8 mouse cellular contexts compared by ENCODE assay signal in the genomic region with DNA sequence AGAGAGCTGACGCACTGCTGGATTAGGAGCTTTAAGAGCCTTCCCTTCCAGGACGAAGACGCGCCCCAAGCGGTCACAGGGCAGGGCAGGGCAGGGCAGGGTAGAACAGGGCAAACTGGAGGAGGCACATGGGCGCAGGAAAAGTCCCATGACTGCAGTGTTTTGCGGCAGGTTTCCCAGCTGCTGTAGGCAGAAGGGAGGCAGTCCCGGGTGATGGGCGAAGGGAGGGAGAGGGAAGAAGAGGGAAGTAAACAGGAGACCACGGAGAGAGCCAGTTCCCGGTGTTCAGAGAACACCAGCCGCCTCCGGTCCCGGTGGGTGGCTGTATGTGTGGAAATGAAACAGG. TPM values are rescaled to one million over a fixed set of nuclear protein-coding genes. Genes with fewer than 3 reads are reported as not detected.
A peak's percentile ranks its signal among the peaks of the same experiment; 100 is the strongest.
DNase-seq lines count a peak whose midpoint lies in the region; ATAC-seq and TF ChIP-seq lines count a peak whose summit lies in the region.

No protein-coding gene starts in this region.

- H3K27ac ChIP-seq in lung, embryonic 15.5 days = no peak overlapping the region
- H3K27ac ChIP-seq in neural tube, embryonic 15.5 days (replicated peaks) = no peak overlapping the region

- H3K4me2 ChIP-seq in lung, embryonic 15.5 days = peak overlapping the region; percentile 94
- peak overlapping the region; percentile 96 for H3K4me2 ChIP-seq in neural tube, embryonic 15.5 days

- H3K4me3 ChIP-seq in G1E (ENCODE audit: low read depth, low read length) = peak overlapping the region; percentile 72
- H3K4me3 ChIP-seq in lung, embryonic 15.5 days = peak overlapping the region; percentile 38
- H3K4me3 ChIP-seq in neural tube, embryonic 15.5 days (replicated peaks) = peak overlapping the region; percentile 46

- H3K36me3 ChIP-seq in G1E (replicated peaks) = no peaks in the 10 kb centered on the region
- no peaks in the 10 kb centered on the region for H3K36me3 ChIP-seq in lung, embryonic 15.5 days
- H3K36me3 ChIP-seq in neural tube, embryonic 15.5 days = no peaks in the 10 kb centered on the region

- H3K9ac ChIP-seq in lung, embryonic 15.5 days = no peak overlapping the region
- peak overlapping the region; percentile 42; the same call in 1 of the 2 replicates for H3K9ac ChIP-seq in neural tube, embryonic 15.5 days (replicated peaks)

- H3K27me3 ChIP-seq in G1E (ENCODE audit: insufficient read depth, low read length) = no peaks in the 10 kb centered on the region; the same call in 1 of the 2 replicates
- peaks cover 46% of the 10 kb centered on the region for H3K27me3 ChIP-seq in lung, embryonic 15.5 days
- H3K27me3 ChIP-seq in neural tube, embryonic 15.5 days (replicated peaks) = peaks cover 57% of the 10 kb centered on the region

- peaks cover 72% of the 10 kb centered on the region for H3K4me1 ChIP-seq in G1E (ENCODE audit: insufficient read depth, low read depth, low read length)
- H3K4me1 ChIP-seq in lung, embryonic 15.5 days = peaks cover 27% of the 10 kb centered on the region
- H3K4me1 ChIP-seq in neural tube, embryonic 15.5 days = peaks cover 30% of the 10 kb centered on the region

- ATAC-seq in G1E (ENCODE audit: extremely low read depth, insufficient number of reproducible peaks, low FRiP score, poor library complexity, severe bottlenecking) = peak; percentile 25; the same call in 1 of the 2 replicates
- no peak for ATAC-seq in lung, embryonic 15.5 days (ENCODE audit: borderline replicate concordance, extremely low read depth, low FRiP score, low TSS enrichment)
- ATAC-seq in neural tube, embryonic 15.5 days (ENCODE audit: low FRiP score) = peak; percentile 17; the same call in 1 of the 2 replicates

- WGBS in lung, embryonic 15.5 days = 4% methylated on average over 14 of the region's 14 CpGs
- under 1% methylated on average over 14 of the region's 14 CpGs for WGBS in neural tube, embryonic 15.5 days

- no peaks in the 10 kb centered on the region for H3K9me3 ChIP-seq in G1E (replicated peaks)
- no peaks in the 10 kb centered on the region for H3K9me3 ChIP-seq in lung, embryonic 15.5 days
- H3K9me3 ChIP-seq in neural tube, embryonic 15.5 days (replicated peaks) = no peaks in the 10 kb centered on the region

- TF ChIP-seq CTCF in G1E (IDR thresholded peaks at IDR 0.05; ENCODE audit: low read depth, low read length) = no peak

- DNase-seq in G1E (ENCODE audit: low spot score) = no peak
- peak; percentile 94 for DNase-seq in cerebellum, adult 11-12 months
- peak; percentile 86 to 87 for DNase-seq in frontal cortex, adult 2 months (ENCODE audit: extremely low spot score in 1 of 2, low spot score in 1 of 2)
- peak; percentile 80 for DNase-seq in heart, postnatal 4 days
- peak; percentile 90 for DNase-seq in layer of hippocampus, adult 9-11 months
- DNase-seq in urinary bladder, postnatal 14 days (ENCODE audit: low spot score) = peak; percentile 83

RNA-seq across cellular contexts. Expression of gene Klf9, which starts 7.0 kb away (rescaled TPM):
- total RNA-seq in G1E (2014; fragmentation: Nextera tagmentation) (70.7 and 71.1 TPM in 2 replicates), G1E (2017) (28.7 and 32.4 TPM in 2 replicates)
- 21.1 and 21.2 TPM in 2 replicates for polyA plus RNA-seq in G1E (2012)
- polyA plus RNA-seq in frontal cortex, adult 2 months (2012; rRNA removed) = 87.8 and 94.2 TPM in 2 replicates
- 10 to 100 TPM; 26.9 to 27.3 TPM for total RNA-seq in heart, postnatal 4 days (2021)
- polyA plus RNA-seq in lung, embryonic 15.5 days (2015; fragmentation: Nextera tagmentation; extraction: Ambion mirVana) = 5.6 and 6.1 TPM in 2 replicates
- polyA plus RNA-seq in neural tube, embryonic 15.5 days (2015; fragmentation: Nextera tagmentation; extraction: Ambion mirVana) = 5.0 and 5.3 TPM in 2 replicates
